Mouse (Mus musculus) fat pad, adult 2 months (tissue): ENCODE data around the gene Ccdc157.
"Not testable (repeated sequence)": the region's sequence is repeated elsewhere in the genome, so short reads cannot be mapped to it uniquely, and the experiment has no call there.

Source experiments
- DNase-seq: peaks from one replicate; pipeline ENCODE4 v3.0.0-alpha.2; 2011; ENCODE audit warnings: low read depth, low spot score; ENCODE audit errors: extremely low read depth

Gene Ccdc157

DNA sequence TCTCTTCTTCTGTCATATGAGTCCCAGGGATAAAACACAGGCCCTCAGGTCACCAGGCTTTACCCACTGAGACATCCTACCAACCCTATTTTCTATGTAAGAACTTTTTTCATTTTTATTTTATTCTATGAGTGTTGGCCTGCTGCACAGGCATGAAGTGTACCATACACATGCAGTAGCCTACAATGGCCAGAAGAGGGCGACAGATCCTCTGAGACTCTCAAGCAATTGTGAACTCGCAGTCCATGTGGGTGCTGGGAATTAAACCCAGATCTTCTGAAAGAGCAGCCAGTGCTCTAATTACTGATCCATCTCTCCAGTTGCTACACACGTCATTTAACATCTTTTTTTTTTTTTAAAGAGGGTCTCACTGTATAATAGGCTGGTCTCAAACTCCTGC, 26.6 kb downstream of the Ccdc157 start:
- no peak for DNase-seq

- not testable (repeated sequence) for DNase-seq
These were observed 31.6 kb downstream of the Ccdc157 start for GRCm38 (mm10) chr11:4128461-4128860.

DNA sequence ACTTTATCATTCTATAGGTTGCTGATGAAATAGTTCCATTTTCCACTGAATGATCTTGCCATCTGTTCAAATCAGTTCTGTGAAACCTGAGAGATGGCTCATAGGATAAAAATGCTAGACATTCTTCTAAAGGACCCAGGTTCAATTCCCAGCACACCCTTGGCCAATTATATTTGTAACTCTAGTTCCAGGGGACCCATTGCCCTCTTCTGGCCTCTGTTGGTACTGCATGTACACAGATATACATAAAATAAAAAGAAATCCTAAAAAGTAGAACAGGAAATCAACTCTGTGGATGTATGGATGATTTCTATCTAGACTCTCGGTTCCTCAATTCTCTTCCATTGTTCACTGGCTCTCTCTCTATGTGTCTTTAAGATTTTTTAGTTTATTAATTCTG, 33.0 kb downstream of the Ccdc157 start:
- DNase-seq = no peak

GRCm38 (mm10) chr11:4123922-4124321, 36.2 kb downstream of the Ccdc157 start:
- no peak for DNase-seq

GRCm38 (mm10) chr11:4122742-4123579, 37.1 kb downstream of the Ccdc157 start, which contains the start of gene Sec14l2:
Gene Sec14l2, minus strand, starts transcription at chr11:4123415.
- no peak for DNase-seq

DNA sequence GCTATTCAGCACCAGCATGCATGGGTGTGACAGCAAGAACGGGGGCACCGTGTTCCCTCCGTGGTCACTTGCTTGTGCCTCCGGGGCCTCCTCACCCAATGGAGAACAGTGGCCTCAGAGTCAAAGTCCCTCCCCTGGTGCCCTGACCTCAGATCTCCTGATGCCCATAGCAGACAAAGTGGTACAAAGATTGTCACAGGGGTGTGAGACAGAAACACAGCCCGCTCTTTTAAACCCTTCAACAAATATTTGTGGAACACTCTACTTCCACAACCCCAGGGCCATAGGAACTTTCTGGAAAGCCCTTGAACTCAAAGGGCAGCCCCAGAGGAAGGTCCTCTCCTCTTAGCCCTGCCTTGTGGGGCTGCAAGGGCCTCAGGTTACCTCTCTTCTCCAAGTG, 37.9 kb downstream of the Ccdc157 start:
- DNase-seq = no peak

- DNase-seq = no peak
These were observed 38.4 kb downstream of the Ccdc157 start for GRCm38 (mm10) chr11:4121691-4122090.

- no peak for DNase-seq
These were observed 40.5 kb downstream of the Ccdc157 start for GRCm38 (mm10) chr11:4119635-4120034.

- DNase-seq = no peak
These were observed 41.8 kb downstream of the Ccdc157 start for GRCm38 (mm10) chr11:4118081-4118921.

DNA sequence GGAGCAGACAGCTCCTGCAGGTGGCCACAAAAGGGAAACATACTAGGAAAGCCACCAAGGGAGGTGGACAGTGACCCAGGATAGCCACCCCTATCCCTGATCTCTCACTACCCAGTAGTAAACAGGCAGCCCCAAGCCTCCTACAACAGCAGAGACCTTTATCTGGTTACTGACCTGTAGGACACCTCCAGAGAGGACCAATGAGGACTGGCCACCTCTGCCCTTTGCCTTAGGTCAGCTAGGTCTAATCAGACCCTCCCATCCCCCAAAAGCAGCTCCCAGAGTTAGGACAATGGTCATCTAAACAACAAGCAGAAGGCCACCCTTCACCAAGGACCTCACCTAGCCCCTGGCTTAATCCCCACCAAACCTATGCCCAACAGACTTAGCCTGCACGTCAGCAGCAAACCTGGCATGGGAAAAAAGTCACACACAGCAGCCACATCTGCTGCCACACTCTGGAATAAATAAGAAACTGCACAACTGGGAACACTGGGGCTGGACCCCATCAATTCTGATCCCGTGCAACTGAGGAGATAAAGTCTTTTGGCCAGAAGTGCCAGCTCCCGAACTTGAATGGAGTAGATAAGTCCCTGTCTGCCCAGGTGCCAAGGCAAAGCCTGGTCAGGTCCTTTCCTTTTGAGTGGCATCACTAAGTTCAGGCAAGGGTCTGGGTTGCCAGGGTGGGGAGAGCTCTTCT, 42.6 kb downstream of the Ccdc157 start:
- DNase-seq = no peak

DNA sequence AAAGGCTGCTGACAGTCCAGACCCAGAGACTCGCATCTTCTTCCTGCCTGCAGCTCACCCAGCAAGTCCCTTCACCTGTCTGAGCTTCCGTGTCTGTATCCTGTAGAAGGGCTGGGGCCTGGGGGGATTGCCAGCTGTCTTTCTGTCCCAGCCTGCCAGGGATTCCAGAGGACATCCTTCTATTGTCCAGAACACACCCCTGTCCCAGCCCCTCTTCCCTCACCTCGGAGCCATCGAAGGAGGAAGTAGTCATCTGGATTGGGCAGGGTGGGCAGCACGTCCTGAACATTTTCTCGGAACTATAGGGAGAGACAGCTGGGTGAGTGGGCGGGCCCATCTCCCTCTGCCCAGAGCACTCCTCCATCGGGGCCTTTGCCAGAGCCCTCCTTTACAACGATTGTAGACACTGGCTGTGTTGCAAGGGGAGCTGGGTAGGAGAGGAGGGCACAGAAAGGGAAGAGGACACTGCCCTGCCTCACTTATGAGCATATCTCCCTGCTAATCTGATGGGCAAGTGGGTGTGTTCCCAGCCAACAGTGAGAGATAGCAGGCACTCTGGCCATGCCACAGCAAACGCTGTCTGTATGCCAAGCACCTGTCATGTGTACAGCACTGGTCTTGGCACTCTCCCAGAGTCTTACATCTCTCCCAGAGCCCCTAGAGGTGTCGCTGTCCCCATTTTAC, 43.5 kb downstream of the Ccdc157 start:
- DNase-seq = no peak

- DNase-seq = no peak
These were observed 44.7 kb downstream of the Ccdc157 start for GRCm38 (mm10) chr11:4115407-4115806.

DNA sequence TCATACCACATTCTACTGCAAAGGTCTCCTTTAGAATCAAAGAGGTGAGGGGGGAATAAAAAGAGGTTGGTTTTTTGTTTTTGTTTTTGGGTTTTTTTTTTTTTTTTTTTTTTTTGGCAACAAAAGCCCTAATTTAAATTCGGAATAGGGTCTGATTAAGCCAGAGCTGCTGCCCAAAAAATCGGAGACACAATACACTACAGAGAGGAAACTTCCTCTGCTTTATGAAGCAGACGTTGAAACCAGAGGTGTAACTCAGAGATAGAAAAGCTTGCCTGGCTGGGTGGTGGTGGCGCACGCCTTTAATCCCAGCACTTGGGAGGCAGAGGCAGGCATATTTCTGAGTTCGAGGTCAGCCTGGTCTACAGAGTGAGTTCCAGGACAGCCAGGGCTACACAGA, 45.6 kb downstream of the Ccdc157 start:
- DNase-seq = not testable (repeated sequence)

DNA sequence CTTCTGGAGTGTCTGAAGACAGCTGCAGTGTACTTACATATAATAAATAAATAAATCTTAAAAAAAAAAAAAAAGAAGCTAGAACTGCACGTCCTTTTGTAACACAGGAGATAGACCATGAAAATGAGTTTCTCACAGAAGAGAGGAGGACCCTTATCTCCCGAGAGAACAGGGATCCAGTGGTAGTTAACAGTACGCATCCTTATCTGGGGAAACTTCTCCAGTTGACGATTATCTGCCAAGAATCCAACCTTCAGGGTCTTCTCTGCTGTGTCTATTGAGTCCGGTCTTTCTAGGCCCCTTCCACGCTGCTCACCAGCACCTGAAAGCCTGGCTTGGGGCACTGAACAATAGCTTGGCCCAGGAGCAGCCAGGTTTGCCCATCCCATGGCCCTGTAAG, 46.1 kb downstream of the Ccdc157 start:
- DNase-seq = no peak

DNA sequence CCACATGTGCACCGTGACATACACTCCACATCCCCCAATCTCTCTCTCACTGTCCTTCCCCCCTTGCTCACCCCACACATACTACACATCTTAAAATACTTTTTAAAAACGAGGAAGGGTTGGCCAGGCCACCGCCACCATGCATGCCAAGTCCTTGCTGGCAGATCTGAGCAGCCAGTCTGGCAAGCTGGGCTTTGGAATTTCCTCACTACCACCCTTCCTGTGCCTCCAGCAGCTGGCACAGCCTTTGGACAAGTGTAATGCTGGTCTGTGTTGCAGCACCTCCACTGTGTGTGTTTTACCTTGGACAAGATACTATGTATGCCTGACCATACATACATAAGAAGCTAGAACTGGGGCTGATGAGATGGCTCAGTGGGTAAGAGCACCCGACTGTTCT, 46.6 kb downstream of the Ccdc157 start:
- peak; percentile 40 for DNase-seq

DNA sequence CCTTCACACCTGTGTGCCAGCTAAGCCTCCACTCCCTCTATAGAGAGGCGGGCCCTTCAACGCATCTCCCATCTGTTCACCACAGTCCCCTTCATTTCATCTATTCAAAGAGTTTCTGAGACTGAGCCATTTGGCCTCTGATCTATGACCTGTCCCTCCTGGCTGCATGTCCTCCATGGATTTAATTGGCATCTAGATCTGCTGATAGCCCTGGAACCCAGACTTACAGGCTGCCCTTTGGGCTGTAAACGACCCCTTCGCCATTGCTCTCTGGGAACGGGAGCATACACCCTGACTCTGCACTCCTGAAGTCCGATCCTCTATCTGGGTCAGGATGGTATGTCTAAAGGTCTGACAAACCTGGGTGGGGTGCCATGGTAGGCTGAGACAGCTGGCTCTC, 47.2 kb downstream of the Ccdc157 start:
- no peak for DNase-seq

GRCm38 (mm10) chr11:4112033-4112432, 48.1 kb downstream of the Ccdc157 start:
- DNase-seq = no peak

DNA sequence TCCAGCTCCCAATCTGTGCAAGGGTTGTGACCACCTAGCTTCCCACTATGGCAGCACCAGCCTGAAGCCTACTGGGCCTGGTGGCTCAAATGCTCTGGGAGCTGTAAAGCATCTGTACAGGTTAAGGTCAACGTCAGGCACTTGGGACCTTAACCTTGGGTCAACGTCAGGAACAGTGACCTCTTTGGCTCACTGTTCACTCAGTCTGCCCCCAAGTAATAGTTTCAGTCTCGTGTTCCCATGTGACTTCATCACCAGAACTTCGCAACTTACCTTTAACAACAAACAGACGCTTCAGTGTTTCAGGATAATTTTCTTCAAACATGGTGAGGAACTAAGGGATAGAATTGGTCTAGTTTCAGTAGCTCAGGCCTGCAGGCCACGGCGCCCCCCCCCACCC, 51.4 kb downstream of the Ccdc157 start:
- DNase-seq = no peak

DNA sequence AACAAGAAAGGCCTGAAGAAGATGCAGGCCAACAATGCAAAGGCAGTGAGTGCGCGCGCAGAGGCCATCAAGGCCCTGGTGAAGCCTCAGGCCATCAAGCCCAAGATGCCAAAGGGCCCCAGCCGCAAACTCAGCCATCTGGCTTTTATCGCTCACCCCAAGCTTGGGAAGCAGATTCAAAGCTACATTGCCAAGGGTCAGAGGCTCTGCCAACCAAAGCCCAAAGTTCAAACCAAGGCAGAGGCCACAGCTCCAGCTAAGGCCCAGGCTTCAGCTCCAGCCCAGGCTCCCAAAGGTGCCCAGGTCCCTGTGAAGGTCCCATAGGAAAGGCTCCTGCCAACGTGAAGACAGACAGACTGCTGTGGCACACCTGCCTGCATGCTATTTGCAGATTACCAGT, 52.2 kb downstream of the Ccdc157 start:
- DNase-seq = not testable (repeated sequence)

- no peak for DNase-seq
These were observed 54.6 kb downstream of the Ccdc157 start for GRCm38 (mm10) chr11:4105444-4105843.

GRCm38 (mm10) chr11:4104989-4105388, 55.1 kb downstream of the Ccdc157 start:
- no peak for DNase-seq
